ENCODE assay signal across 9 mouse cellular contexts in genomic region chr12:71707727-71708369, GRCm38 (mm10).
DNase-seq lines count a peak whose midpoint lies in the region; ATAC-seq and TF ChIP-seq lines count a peak whose summit lies in the region.
"Had no signal": no experiment of that assay in that cellular context is flagged by ENCODE, and none has a peak within 500 bp of the region (broad histone marks: within the 10 kb centered on the region; RNA-seq: fewer than 3 reads in every experiment).

No protein-coding gene starts in this region.

- no peak overlapping the region for H3K4me3 ChIP-seq in heart, postnatal 0 days (ENCODE audit: low read depth, low read length)
- peak overlapping the region; percentile 23; the same call in 1 of the 2 replicates for H3K4me3 ChIP-seq in layer of hippocampus, adult 2 months
- H3K4me3 ChIP-seq: liver, embryonic 15.5 days had no signal

- H3K27me3 ChIP-seq in heart, postnatal 0 days (ENCODE audit: control insufficient read depth, insufficient read depth, low read length) = no peaks in the 10 kb centered on the region
- H3K27me3 ChIP-seq: liver, embryonic 15.5 days had no signal

- TF ChIP-seq CTCF in heart, postnatal 0 days (IDR thresholded peaks at IDR 0.05; ENCODE audit: low read depth) = peak; percentile 92
- peak; percentile 99 for TF ChIP-seq CTCF in layer of hippocampus, adult 2 months (conservative IDR thresholded peaks at IDR 0.05)

- WGBS in heart, postnatal 0 days = 17% methylated on average over 10 of the region's 10 CpGs

- TF ChIP-seq EP300 in heart, postnatal 0 days (IDR thresholded peaks at IDR 0.05; ENCODE audit: low read depth) = no peak

- H3K4me2 ChIP-seq in heart, postnatal 0 days (ENCODE audit: low read depth, low read length) = no peak overlapping the region
- H3K4me2 ChIP-seq: liver, embryonic 15.5 days had no signal

- ATAC-seq in CD4-positive, CD25-positive, alpha-beta regulatory T cell, adult 4 months = no peak
- no peak for ATAC-seq in heart, postnatal 0 days (ENCODE audit: insufficient read depth, low read depth)

- H3K4me1 ChIP-seq in heart, postnatal 0 days (ENCODE audit: control insufficient read depth, insufficient read depth) = peaks cover 7% of the 10 kb centered on the region
- H3K4me1 ChIP-seq: liver, embryonic 15.5 days had no signal

- H3K9ac ChIP-seq in heart, postnatal 0 days (replicated peaks; ENCODE audit: low read depth, low read length) = no peak overlapping the region
- H3K9ac ChIP-seq: liver, embryonic 15.5 days had no signal

- H3K36me3 ChIP-seq in heart, postnatal 0 days (replicated peaks; ENCODE audit: control insufficient read depth, insufficient read depth, low read length) = no peaks in the 10 kb centered on the region
- H3K36me3 ChIP-seq: liver, embryonic 15.5 days had no signal

- H3K27ac ChIP-seq in heart, postnatal 0 days (ENCODE audit: low read depth) = no peak overlapping the region
- no peak overlapping the region for H3K27ac ChIP-seq in layer of hippocampus, adult 2 months
- H3K27ac ChIP-seq: liver, embryonic 15.5 days had no signal

- peak; percentile 47 for DNase-seq in CD4-positive, CD25-positive, alpha-beta regulatory T cell, adult 2 months (ENCODE audit: low read depth, low spot score)
- peak; percentile 66 to 71 for DNase-seq in adrenal gland, adult 18-20 months (ENCODE audit: low spot score in 2 of 2)
- DNase-seq in embryo, embryonic 10.5 days (ENCODE audit: low spot score) = peak; percentile 85
- DNase-seq in heart, postnatal 0 days (ENCODE audit: low spot score) = peak; percentile 65
- peak; percentile 66 to 80 for DNase-seq in layer of hippocampus, adult 2 months (ENCODE audit: low spot score in 2 of 2)
- peak; percentile 46 to 77 for DNase-seq in lung, postnatal 4 days
- peak; percentile 50 for DNase-seq in right cerebral cortex, postnatal 14 days

- H3K9me3 ChIP-seq in heart, postnatal 0 days (replicated peaks; ENCODE audit: control insufficient read depth, low read length) = no peaks in the 10 kb centered on the region
- H3K9me3 ChIP-seq: liver, embryonic 15.5 days had no signal
